Mouse (Mus musculus) lung, adult 2 months (tissue): Measurements from ENCODE around the gene Pde2a.

ENCODE experiments used
- CTCF ChIP-seq: fragments of 200-500 bp; IDR thresholded peaks from 2 replicates; pipeline ENCODE4 v1.5.1; 2011; ENCODE audit warnings: mild to moderate bottlenecking, low read length, control low read depth; ENCODE audit not compliant: insufficient read depth
- POLR2A ChIP-seq: fragments of 200-500 bp; IDR thresholded peaks from 2 replicates; pipeline ENCODE4 v1.6.1; 2011; ENCODE audit warnings: low read depth, mild to moderate bottlenecking, control low read depth, low read length, borderline replicate concordance; ENCODE audit errors: extremely low read depth

DNA sequence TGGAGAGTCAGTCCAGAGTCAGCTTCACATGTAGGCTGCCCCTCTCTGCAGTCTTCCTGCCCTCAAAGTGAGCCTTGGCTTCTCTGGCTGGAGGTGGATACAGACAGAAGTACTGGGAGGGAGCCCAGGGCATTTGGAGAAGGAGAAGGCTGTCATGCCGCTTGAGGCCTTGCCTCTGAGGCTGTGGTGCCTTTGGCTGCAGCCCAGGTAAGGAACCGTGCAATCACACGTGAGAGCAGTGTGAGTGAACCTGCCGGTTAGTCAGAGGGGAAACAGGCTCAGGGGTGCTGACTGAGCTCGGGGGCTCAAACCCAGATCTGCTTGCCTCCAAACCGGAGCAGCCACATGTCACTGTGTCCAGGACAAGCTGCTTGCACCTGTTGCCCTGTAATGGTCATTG is 40.0 kb upstream of the Pde2a start:
- TF ChIP-seq POLR2A (no peak), CTCF (no peak)
